Mouse (Mus musculus): ENCODE results near the gene Ppp6r3. TPM values are rescaled to one million over a fixed set of nuclear protein-coding genes. Genes with fewer than 3 reads are reported as not detected.
"Not testable (repeated sequence)": the region's sequence is repeated elsewhere in the genome, so short reads cannot be mapped to it uniquely, and the experiment has no call there.

Ppp6r3 gene
- total RNA-seq, 4 experiments from 2014 or later: 85.3 to 110 (median 106) TPM

- DNase-seq: no peak
These were observed 295 bp downstream of the Ppp6r3 start for GRCm38 (mm10) chr19:3575276-3575631.

GRCm38 (mm10) chr19:3574593-3575094, 905 bp downstream of the Ppp6r3 start:
- no peak for DNase-seq

GRCm38 (mm10) chr19:3564309-3564708, 11.2 kb downstream of the Ppp6r3 start:
- DNase-seq: no peak

GRCm38 (mm10) chr19:3562752-3563151, 12.8 kb downstream of the Ppp6r3 start:
- DNase-seq: no peak

GRCm38 (mm10) chr19:3562298-3562697, 13.3 kb downstream of the Ppp6r3 start:
- DNase-seq: no peak

GRCm38 (mm10) chr19:3556169-3556827, 19.3 kb downstream of the Ppp6r3 start:
- DNase-seq: no peak

GRCm38 (mm10) chr19:3554785-3555184, 20.8 kb downstream of the Ppp6r3 start:
- no peak for DNase-seq

- DNase-seq: no peak
These were observed 23.9 kb downstream of the Ppp6r3 start for GRCm38 (mm10) chr19:3551573-3552159.

GRCm38 (mm10) chr19:3550101-3550500, 25.4 kb downstream of the Ppp6r3 start:
- no peak for DNase-seq

GRCm38 (mm10) chr19:3549263-3549662, 26.3 kb downstream of the Ppp6r3 start:
- no peak for DNase-seq

- no peak for DNase-seq
These were observed 27.2 kb downstream of the Ppp6r3 start for GRCm38 (mm10) chr19:3548311-3548710.

- DNase-seq: no peak
These were observed 30.6 kb downstream of the Ppp6r3 start for GRCm38 (mm10) chr19:3544995-3545394.

GRCm38 (mm10) chr19:3542591-3542990, 33.0 kb downstream of the Ppp6r3 start:
- DNase-seq: no peak

- DNase-seq: no peak
These were observed 34.6 kb downstream of the Ppp6r3 start for GRCm38 (mm10) chr19:3540997-3541396.

- no peak for DNase-seq
These were observed 35.3 kb downstream of the Ppp6r3 start for GRCm38 (mm10) chr19:3540254-3540653.

GRCm38 (mm10) chr19:3539456-3539855, 36.1 kb downstream of the Ppp6r3 start:
- DNase-seq: no peak

- no peak for DNase-seq
These were observed 37.9 kb downstream of the Ppp6r3 start for GRCm38 (mm10) chr19:3537658-3538057.

- no peak for DNase-seq
These were observed 40.6 kb downstream of the Ppp6r3 start for GRCm38 (mm10) chr19:3534945-3535344.

- DNase-seq: not testable (repeated sequence)
These were observed 42.1 kb downstream of the Ppp6r3 start for GRCm38 (mm10) chr19:3533266-3533966.

GRCm38 (mm10) chr19:3532717-3533260, 42.8 kb downstream of the Ppp6r3 start:
- no peak for DNase-seq

- no peak for DNase-seq
These were observed 45.8 kb downstream of the Ppp6r3 start for GRCm38 (mm10) chr19:3529781-3530180.

GRCm38 (mm10) chr19:3528646-3529045, 46.9 kb downstream of the Ppp6r3 start:
- no peak for DNase-seq

GRCm38 (mm10) chr19:3527531-3527930, 48.0 kb downstream of the Ppp6r3 start:
- DNase-seq: no peak
